Mouse (Mus musculus): ENCODE results near the gene Slc6a8. TPM values are rescaled to one million over a fixed set of nuclear protein-coding genes. Genes with fewer than 3 reads are reported as not detected.

Slc6a8 gene
- polyA plus RNA-seq, 1 experiment from 2014 or later = 10.4 TPM

Other genes starting within 250 kb of the Slc6a8 start
- not detected in 2 replicates for gene Trex2, start 237.8 kb upstream of the Slc6a8 start, polyA plus RNA-seq (2014; fragmentation: Nextera tagmentation; extraction: Ambion mirVana)
- gene Haus7, start 214.1 kb upstream of the Slc6a8 start, polyA plus RNA-seq (2014; fragmentation: Nextera tagmentation; extraction: Ambion mirVana) = 61.2 and 62.3 TPM in 2 replicates
- 62.5 and 84.0 TPM in 2 replicates for gene Bgn, start 189.5 kb upstream of the Slc6a8 start, polyA plus RNA-seq (2014; fragmentation: Nextera tagmentation; extraction: Ambion mirVana)
- gene Atp2b3, start 170.1 kb upstream of the Slc6a8 start, polyA plus RNA-seq (2014; fragmentation: Nextera tagmentation; extraction: Ambion mirVana) = 0.29 and 0.42 TPM in 2 replicates
- 9.6 and 26.6 TPM in 2 replicates for gene Dusp9, start 33.7 kb upstream of the Slc6a8 start, polyA plus RNA-seq (2014; fragmentation: Nextera tagmentation; extraction: Ambion mirVana)
- 14.1 and 16.3 TPM in 2 replicates for gene Pnck, start 13.0 kb upstream of the Slc6a8 start, polyA plus RNA-seq (2014; fragmentation: Nextera tagmentation; extraction: Ambion mirVana)
- 228 and 265 TPM in 2 replicates for gene Bcap31, start 43.0 kb downstream of the Slc6a8 start, polyA plus RNA-seq (2014; fragmentation: Nextera tagmentation; extraction: Ambion mirVana)
- 9.3 and 12.0 TPM in 2 replicates for gene Abcd1, start 43.4 kb downstream of the Slc6a8 start, polyA plus RNA-seq (2014; fragmentation: Nextera tagmentation; extraction: Ambion mirVana)
- 0.14 and 0.27 TPM in 2 replicates for gene Plxnb3, start 83.9 kb downstream of the Slc6a8 start, polyA plus RNA-seq (2014; fragmentation: Nextera tagmentation; extraction: Ambion mirVana)
- 2.9 and 4.7 TPM in 2 replicates for gene Srpk3, start 101.3 kb downstream of the Slc6a8 start, polyA plus RNA-seq (2014; fragmentation: Nextera tagmentation; extraction: Ambion mirVana)
- 221 and 247 TPM in 2 replicates for gene Idh3g, start 113.7 kb downstream of the Slc6a8 start, polyA plus RNA-seq (2014; fragmentation: Nextera tagmentation; extraction: Ambion mirVana)
- gene Ssr4, start 113.9 kb downstream of the Slc6a8 start, polyA plus RNA-seq (2014; fragmentation: Nextera tagmentation; extraction: Ambion mirVana) = 207 and 210 TPM in 2 replicates
- gene Pdzd4, start 151.8 kb downstream of the Slc6a8 start, polyA plus RNA-seq (2014; fragmentation: Nextera tagmentation; extraction: Ambion mirVana) = 1.1 and 1.9 TPM in 2 replicates
- 2.3 and 4.4 TPM in 2 replicates for gene Avpr2, start 219.0 kb downstream of the Slc6a8 start, polyA plus RNA-seq (2014; fragmentation: Nextera tagmentation; extraction: Ambion mirVana)
- 4.2 and 6.1 TPM in 2 replicates for gene L1cam, start 223.0 kb downstream of the Slc6a8 start, polyA plus RNA-seq (2014; fragmentation: Nextera tagmentation; extraction: Ambion mirVana)
- gene Arhgap4, start 248.7 kb downstream of the Slc6a8 start, polyA plus RNA-seq (2014; fragmentation: Nextera tagmentation; extraction: Ambion mirVana) = 1.7 and 4.2 TPM in 2 replicates
- 140 and 168 TPM in 2 replicates for gene Naa10, start 248.8 kb downstream of the Slc6a8 start, polyA plus RNA-seq (2014; fragmentation: Nextera tagmentation; extraction: Ambion mirVana)